Mouse (Mus musculus): ENCODE data around the gene Trpm2. TPM values are rescaled to one million over a fixed set of nuclear protein-coding genes. Genes with fewer than 3 reads are reported as not detected.
"Not testable (repeated sequence)": the region's sequence is repeated elsewhere in the genome, so short reads cannot be mapped to it uniquely, and the experiment has no call there.

Trpm2 gene
- total RNA-seq, 2 experiments from 2014 or later: 0.31 to 1.5 TPM

DNA sequence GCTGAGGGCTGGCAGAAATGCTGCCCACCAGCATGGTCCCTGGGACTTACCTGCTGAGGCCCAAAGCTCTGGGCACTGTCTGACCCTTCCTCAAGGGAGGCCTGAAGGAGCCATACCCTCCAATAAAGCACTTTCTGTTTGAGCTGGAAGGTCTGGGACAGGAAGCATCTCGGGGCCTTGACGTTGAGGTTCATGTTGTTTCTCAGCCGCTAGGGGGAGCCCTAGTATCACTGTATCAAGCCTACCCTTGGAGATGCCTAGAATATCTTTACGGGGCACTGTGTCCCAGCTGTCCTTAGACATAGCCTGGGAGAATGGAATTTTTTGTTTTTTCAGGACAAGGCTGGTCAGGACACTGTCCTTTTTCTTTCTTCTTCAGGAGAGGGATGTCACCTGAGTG, 14.3 kb upstream of the Trpm2 start:
- DNase-seq: peak; percentile 76 to 79
- intact Hi-C loops (cut with DNase I): loop anchor here (2.0 kb wide), 1 partner anchor 24 kb away; no protein-coding TSS in a partner anchor

DNA sequence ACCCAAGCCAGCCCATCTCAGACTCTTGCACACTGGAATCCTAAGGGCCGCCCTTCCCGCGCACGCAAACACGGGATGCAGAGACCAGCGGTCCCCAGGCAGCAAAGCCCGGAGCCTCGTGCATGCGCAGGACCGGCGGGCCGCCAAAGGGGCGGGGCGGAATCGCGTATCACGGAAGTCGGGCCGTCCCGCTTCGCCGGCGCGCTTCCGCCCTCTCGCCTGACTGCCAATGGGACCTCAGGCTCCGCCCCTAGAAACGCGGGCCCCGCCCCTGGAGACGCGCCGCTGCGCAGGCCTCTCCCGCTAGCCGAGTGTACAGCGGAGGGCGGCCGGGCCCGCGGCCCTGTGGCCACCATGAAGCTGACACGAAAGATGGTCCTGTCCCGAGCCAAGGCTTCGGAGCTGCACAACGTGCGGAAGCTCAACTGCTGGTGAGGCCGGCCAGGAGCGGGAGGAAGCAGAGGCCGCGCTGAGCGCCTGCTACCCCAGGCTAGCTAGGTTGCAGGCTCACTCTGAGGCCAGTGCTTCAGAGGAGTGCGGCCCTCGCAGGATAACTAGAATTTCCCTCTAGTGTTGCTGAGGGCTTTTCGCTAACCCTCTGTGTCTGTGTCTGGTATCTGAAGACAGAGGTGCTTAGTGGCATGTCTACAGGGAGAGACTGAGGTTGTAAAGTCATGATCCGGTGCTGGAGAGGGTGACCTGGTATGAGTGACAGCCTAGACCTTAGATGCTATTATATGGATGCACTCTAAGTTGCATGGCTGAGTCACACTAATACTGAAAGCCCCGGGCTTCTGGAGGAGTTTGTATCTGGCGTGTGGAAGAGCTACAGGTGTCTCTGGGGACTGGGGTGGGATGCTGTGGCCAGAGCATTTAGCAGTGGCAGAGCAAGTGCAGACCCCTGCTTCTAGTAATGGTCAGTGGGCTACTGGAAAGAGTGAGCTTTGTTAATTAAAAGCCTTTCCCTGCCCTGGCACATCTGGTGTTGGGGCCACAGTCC, 8.3 kb upstream of the Trpm2 start, which contains the start of gene 1810043G02Rik:
1810043G02Rik (plus strand) TSS at position 174 of the 1,000 bp plus-strand sequence.
- intact Hi-C loops (cut with DNase I): loop anchor here (10.0 kb wide), 1 partner anchor 354 kb away; the partner anchor contains the start of gene Ube2g2
- DNase-seq: peak; percentile 100

DNA sequence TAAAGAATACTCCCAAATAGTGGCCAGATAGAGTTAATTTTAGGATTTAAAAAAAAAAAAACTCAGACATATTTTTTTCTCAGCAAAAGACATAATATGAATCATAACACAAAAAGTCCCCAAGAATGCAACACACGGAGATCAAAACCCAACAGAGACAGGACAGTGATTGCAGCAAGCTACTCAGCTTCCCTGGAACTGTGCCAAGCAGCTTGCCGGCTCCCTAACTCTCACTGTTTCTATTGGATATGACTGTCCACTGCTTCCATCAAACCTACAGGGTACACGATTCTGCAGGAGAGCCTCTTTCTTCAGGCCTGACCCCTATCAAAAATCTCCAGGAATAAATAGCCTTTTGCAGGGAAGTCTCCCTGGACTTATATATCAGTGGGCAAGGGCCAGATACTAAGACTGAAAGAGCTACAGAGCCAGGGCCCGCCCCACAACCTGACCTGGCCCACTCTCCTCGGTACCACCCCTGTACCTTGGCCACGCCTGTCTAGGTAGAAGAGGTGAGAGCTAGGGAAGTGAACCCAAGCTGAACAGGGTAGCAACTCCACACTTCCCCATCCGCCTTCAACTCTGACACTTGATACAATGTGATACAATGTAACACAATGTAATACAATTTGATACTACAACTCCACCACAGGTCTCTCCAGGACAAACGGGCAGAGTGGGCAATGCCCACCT, 6.2 kb upstream of the Trpm2 start:
- intact Hi-C loops (cut with DNase I): loop anchor here (10.0 kb wide), 1 partner anchor 352 kb away; the partner anchor contains the start of gene Ube2g2
- DNase-seq: no peak

DNA sequence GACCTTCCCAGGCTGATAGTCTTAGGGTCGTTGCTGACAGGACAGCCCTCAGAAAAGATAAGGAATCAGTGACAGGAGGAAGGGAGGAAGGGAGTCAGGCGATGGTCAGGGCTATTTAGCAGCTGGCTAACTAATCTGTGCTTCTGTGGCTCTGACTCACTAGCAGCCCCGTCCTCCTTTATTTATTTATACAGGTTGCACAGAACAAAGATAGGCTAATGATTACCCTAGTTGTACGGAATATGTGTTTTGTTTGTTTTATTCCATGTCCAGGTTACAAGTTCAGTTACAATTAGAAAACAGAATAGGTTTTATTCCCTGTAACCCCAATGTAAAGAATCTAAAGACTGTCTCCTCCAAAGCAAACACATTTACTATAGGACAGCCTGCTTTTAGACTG, 5.3 kb upstream of the Trpm2 start:
- intact Hi-C loops (cut with DNase I): loop anchor here (10.0 kb wide), 1 partner anchor 351 kb away; the partner anchor contains the start of gene Ube2g2
- no peak for DNase-seq

- no peak for DNase-seq
- intact Hi-C loops (cut with DNase I): loop anchor here (10.0 kb wide), 1 partner anchor 350 kb away; the partner anchor contains the start of gene Ube2g2
These were observed 4.4 kb upstream of the Trpm2 start for GRCm38 (mm10) chr10:77974811-77975210.

DNA sequence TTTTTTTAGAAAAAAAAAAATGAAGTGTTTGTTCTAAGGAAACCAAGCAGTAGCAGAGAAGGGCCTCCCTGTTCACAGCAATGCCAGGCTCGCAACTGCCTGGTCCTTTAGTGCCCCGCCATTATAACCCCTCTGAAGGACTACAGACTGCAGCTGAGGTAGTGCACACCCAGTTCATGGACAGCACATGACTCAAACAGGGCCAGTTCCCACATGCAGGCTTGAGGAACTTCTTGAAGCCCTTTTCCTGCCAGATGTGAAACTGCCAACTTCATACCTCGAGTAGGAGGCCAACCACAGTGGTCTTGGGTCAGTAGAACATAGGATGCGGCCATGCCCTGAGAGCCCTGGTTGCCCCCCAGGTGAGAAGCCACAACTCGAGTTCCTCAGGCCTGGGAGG, 4.0 kb upstream of the Trpm2 start:
- intact Hi-C loops (cut with DNase I): loop anchor here (10.0 kb wide), 1 partner anchor 350 kb away; the partner anchor contains the start of gene Ube2g2
- no peak for DNase-seq

- DNase-seq: peak in 1 of 2 experiments; percentile 40
- intact Hi-C loops (cut with DNase I): loop anchor here (10.0 kb wide), 1 partner anchor 347 kb away; the partner anchor contains the start of gene Ube2g2
These were observed 1.6 kb upstream of the Trpm2 start for GRCm38 (mm10) chr10:77971709-77972553.

DNA sequence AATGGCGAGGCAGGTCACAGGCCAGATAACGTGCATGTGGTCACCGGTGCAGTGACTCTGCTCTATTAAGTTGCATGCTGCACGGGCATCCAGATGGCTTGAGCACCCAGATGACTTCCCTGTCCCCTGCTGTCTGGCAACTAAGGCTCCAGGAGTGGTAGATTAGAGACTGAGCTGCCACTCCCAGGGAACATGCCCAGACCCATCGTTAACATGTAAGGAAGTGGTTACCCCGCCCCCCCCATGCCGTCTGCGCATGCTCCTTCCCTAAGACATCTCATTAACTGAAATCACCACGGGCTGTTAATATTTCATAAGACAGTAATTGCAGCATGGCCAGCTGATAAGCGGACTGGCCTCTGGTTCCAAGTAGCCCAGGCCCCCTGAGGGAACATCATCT, 828 bp upstream of the Trpm2 start:
- intact Hi-C loops (cut with DNase I): loop anchor here (10.0 kb wide), 1 partner anchor 346 kb away; the partner anchor contains the start of gene Ube2g2
- DNase-seq: peak in 1 of 2 experiments; percentile 29

DNA sequence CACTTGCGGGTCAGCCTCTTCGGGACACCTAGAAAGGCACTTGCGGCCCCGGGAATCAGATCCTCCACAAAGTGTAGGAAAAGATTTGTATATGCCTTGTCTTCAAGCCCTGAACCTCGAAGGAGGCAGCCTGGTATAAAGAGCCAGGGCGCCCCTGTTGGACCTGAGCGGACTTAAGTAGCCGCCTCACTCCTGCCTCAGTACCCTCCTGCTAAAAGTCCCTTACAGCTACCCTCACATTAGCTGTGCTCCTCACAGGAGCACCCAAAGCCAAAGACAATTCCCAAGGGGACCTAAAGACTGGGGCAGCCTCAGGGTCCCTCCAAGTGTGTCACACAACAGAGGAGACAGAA, 414 bp downstream of the Trpm2 start:
- DNase-seq: no peak
- intact Hi-C loops (cut with DNase I): loop anchor here (10.0 kb wide), 1 partner anchor 345 kb away; the partner anchor contains the start of gene Ube2g2

DNA sequence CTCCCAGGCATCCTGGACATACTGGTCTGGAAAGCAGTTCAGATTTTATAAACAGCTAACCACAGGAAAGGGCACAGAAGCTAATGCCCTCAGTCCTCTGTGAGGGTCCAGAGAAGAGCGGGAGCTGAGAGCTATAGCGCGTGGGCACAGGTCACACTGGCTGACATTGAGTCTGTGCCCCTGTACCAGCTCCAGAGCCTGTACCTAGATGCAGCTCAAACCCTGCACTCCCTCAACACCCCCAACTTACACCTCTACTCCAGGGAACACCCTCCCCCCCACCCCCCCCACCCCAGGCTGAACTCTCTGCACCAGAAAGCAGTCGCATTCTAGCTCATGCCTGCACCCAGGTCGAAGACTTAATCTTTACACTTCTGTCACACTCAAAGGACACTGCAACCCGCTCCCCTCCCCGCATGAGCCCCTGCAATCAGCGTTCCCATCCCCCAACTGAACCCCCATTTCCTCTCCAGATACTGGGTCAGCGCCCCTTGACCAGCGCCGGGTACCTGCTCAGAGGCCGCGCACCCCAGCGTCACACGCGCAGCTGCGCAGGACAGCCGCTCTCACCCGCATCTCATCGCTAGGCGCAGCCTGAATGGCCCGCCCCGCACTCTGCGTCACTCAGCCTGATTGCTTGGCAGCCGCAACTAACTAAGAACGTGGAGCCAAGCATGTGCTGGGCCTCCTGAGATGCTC, 940 bp downstream of the Trpm2 start:
- peak; percentile 37 to 43 for DNase-seq

GRCm38 (mm10) chr10:77963971-77964370, 6.4 kb downstream of the Trpm2 start:
- intact Hi-C loops (cut with DNase I): no loop called here
- DNase-seq: no peak

More for the DNA sequence above, 940 bp downstream of the Trpm2 start:
- intact Hi-C loops (cut with DNase I): no loop called here

GRCm38 (mm10) chr10:77962725-77963124, 7.6 kb downstream of the Trpm2 start:
- intact Hi-C loops (cut with DNase I): no loop called here
- DNase-seq: no peak

DNA sequence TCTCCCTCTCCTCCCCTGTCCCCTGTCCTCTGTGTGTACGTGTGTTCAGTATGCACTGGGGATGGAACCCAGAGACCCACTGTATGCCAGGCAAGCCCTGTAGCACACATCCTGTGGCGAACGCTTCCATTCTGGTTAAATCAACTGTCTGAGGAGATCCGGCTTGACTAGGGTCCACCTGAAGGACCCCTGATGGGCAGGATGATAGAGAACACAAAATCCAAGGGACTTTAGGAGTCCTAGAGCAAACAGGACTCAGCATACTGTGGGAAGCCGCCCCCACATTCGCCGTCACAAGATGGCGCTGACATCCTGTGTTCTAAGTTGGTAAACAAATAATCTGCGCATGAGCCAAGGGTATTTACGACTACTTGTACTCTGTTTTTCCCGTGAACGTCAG, 19.9 kb downstream of the Trpm2 start:
- DNase-seq; intact Hi-C loops (cut with DNase I): not testable (repeated sequence)

DNA sequence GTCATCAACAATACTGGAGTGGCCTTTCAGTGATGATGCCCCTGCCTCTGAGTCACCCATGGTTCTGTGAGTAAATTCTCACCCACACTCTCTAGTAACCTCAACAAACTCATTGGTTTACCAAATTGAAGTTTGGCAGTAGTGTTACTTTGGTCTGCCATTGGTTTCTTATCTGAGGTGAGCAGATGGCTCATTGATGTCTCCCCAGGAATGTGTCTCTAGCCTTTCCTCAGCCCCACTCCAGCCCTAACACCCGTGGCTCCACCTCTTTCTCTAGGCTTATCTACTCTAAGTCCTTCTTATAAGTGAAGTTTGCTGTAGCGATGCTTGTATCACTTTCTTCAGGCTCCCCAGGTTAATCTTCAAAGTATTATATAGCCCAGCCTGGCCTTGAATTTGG, 30.7 kb downstream of the Trpm2 start:
- intact Hi-C loops (cut with DNase I): no loop called here
- DNase-seq: no peak

DNA sequence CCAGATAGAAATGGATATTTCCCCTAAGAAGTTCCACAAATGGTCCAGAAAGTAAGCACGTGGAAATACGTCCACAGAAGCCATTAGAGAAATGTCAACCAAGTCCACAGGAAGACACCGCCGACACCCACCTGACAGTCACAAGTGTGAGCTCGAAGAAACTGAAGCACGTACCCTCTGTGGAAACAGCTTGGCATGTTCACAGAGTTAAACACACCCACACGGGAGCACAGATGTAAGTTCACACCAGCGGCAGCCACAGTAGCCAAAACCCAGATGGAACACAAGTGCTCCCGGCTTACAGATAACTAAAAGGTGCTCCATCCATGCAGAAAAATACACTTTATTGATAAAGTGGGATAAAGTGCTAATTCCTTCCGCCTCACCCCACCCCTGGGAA, 43.0 kb downstream of the Trpm2 start:
- intact Hi-C loops (cut with DNase I): no loop called here
- no peak for DNase-seq

DNA sequence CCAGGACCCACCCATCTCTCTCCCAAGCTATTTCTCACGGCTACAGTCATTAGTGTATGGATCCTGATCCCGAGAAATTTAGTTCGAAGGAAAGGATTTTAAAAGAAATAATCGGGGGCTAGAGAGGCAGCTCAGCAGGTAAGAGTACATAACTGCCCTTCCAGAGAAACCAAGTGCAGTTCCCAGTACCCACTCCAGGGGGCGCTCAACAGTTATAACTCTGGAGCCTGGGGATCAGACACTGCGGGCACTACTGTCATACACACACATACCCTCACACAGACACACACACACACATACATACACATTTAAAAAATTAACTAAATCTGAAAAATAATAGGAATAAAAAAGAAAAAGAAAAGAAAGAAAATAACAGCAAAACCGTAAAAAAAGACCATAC, 44.2 kb downstream of the Trpm2 start:
- intact Hi-C loops (cut with DNase I): no loop called here
- DNase-seq: peak; percentile 34 to 71

DNA sequence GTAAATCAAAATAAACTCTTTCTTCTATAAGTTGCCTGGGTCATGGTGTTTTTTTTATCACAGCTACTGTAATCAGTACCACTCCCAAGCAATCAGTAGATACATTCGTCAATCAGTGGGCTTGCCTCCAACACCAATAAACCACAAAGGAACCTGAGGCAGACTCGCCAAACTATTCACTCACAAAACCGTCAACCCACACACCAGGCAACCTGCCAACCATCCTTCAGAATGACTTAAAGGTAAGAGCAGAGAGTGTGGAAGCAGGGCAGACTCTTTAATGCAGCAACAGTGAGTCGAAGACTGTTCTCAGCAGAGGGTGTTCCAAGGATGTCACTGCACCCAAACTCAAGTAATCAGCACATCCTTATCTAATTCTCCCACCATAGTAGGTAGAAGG, 47.7 kb downstream of the Trpm2 start:
- intact Hi-C loops (cut with DNase I): no loop called here
- DNase-seq: no peak

GRCm38 (mm10) chr10:77921009-77921408, 49.4 kb downstream of the Trpm2 start:
- no peak for DNase-seq
- intact Hi-C loops (cut with DNase I): no loop called here

GRCm38 (mm10) chr10:77916636-77917335, 53.6 kb downstream of the Trpm2 start:
- peak; percentile 65 to 82 for DNase-seq
- intact Hi-C loops (cut with DNase I): loop anchor here (1.0 to 2.0 kb wide), 2 partner anchors 289 to 396 kb away; no protein-coding TSS in a partner anchor

Measured in heart, postnatal 36 days (tissue).